Mouse (Mus musculus): ENCODE data around the gene Adamtsl4. TPM values are rescaled to one million over a fixed set of nuclear protein-coding genes. Genes with fewer than 3 reads are reported as not detected.

The Adamtsl4 gene
- polyA plus RNA-seq, 1 experiment, result 5.2 TPM

GRCm38 (mm10) chr3:95701085-95701484 is 13.4 kb upstream of the Adamtsl4 start:
- WGBS, result 85% methylated on average over 2 of the region's 2 CpGs
- no peak for DNase-seq

GRCm38 (mm10) chr3:95700233-95700681 is 12.5 kb upstream of the Adamtsl4 start:
- Histone ChIP-seq H3K4me1 (ENCODE audit: control insufficient read depth, insufficient read depth, low read length) (peaks cover 10% of the 10 kb centered on the region), H3K4me3 (ENCODE audit: insufficient read depth, low read depth, low read length) (no peak overlapping the region), H3K27me3 (replicated peaks; ENCODE audit: control insufficient read depth, insufficient read depth, low read length) (no peaks in the 10 kb centered on the region), H3K36me3 (ENCODE audit: control insufficient read depth, insufficient read depth, low read length) (no peaks in the 10 kb centered on the region), H3K27ac (ENCODE audit: insufficient read depth, low read depth, low read length) (no peak overlapping the region)
- 64% methylated on average over 6 of the region's 6 CpGs for WGBS
- TF ChIP-seq POLR2A (IDR thresholded peaks at IDR 0.05; ENCODE audit: low read depth, low read length) (no peak), CTCF (conservative IDR thresholded peaks at IDR 0.05; ENCODE audit: insufficient read depth, insufficient read length, low read depth, low read length) (no peak)
- no peak for DNase-seq

More at GRCm38 (mm10) chr3:95701085-95701484, 13.4 kb upstream of the Adamtsl4 start:
- Histone ChIP-seq H3K4me1 (ENCODE audit: control insufficient read depth, insufficient read depth, low read length) (peaks cover 10% of the 10 kb centered on the region), H3K36me3 (ENCODE audit: control insufficient read depth, insufficient read depth, low read length) (no peaks in the 10 kb centered on the region), H3K27me3 (replicated peaks; ENCODE audit: control insufficient read depth, insufficient read depth, low read length) (no peaks in the 10 kb centered on the region), H3K4me3 (ENCODE audit: insufficient read depth, low read depth, low read length) (no peak overlapping the region), H3K27ac (ENCODE audit: insufficient read depth, low read depth, low read length) (no peak overlapping the region)
- TF ChIP-seq POLR2A (IDR thresholded peaks at IDR 0.05; ENCODE audit: low read depth, low read length), result no peak
- no peak for TF ChIP-seq CTCF (conservative IDR thresholded peaks at IDR 0.05; ENCODE audit: insufficient read depth, insufficient read length, low read depth, low read length)

GRCm38 (mm10) chr3:95698286-95698685 is 10.6 kb upstream of the Adamtsl4 start:
- no peak for DNase-seq
- no peak overlapping the region for H3K27ac ChIP-seq (ENCODE audit: insufficient read depth, low read depth, low read length)
- TF ChIP-seq POLR2A (IDR thresholded peaks at IDR 0.05; ENCODE audit: low read depth, low read length), result no peak
- TF ChIP-seq CTCF (conservative IDR thresholded peaks at IDR 0.05; ENCODE audit: insufficient read depth, insufficient read length, low read depth, low read length), result no peak
- 95% methylated on average over 4 of the region's 4 CpGs for WGBS
- H3K36me3 ChIP-seq (ENCODE audit: control insufficient read depth, insufficient read depth, low read length), result no peaks in the 10 kb centered on the region
- peaks cover 19% of the 10 kb centered on the region for H3K4me1 ChIP-seq (ENCODE audit: control insufficient read depth, insufficient read depth, low read length)
- H3K4me3 ChIP-seq (ENCODE audit: insufficient read depth, low read depth, low read length), result no peak overlapping the region
- no peaks in the 10 kb centered on the region for H3K27me3 ChIP-seq (replicated peaks; ENCODE audit: control insufficient read depth, insufficient read depth, low read length)

GRCm38 (mm10) chr3:95696360-95696759 is 8.6 kb upstream of the Adamtsl4 start:
- no peaks in the 10 kb centered on the region for H3K36me3 ChIP-seq (ENCODE audit: control insufficient read depth, insufficient read depth, low read length)
- DNase-seq, result peak; percentile 76
- WGBS, result 43% methylated on average over 7 of the region's 7 CpGs
- peaks cover 13% of the 10 kb centered on the region; the same call in 1 of the 2 replicates for H3K4me1 ChIP-seq (ENCODE audit: control insufficient read depth, insufficient read depth, low read length)
- no peak overlapping the region for H3K4me3 ChIP-seq (ENCODE audit: insufficient read depth, low read depth, low read length)
- no peak for TF ChIP-seq CTCF (conservative IDR thresholded peaks at IDR 0.05; ENCODE audit: insufficient read depth, insufficient read length, low read depth, low read length)
- no peak for TF ChIP-seq POLR2A (IDR thresholded peaks at IDR 0.05; ENCODE audit: low read depth, low read length)
- H3K27me3 ChIP-seq (replicated peaks; ENCODE audit: control insufficient read depth, insufficient read depth, low read length), result no peaks in the 10 kb centered on the region
- H3K27ac ChIP-seq (ENCODE audit: insufficient read depth, low read depth, low read length), result no peak overlapping the region; the same call in 1 of the 2 replicates

GRCm38 (mm10) chr3:95695796-95696195 is 8.1 kb upstream of the Adamtsl4 start:
- H3K4me3 ChIP-seq (ENCODE audit: insufficient read depth, low read depth, low read length), result no peak overlapping the region
- H3K36me3 ChIP-seq (ENCODE audit: control insufficient read depth, insufficient read depth, low read length), result no peaks in the 10 kb centered on the region
- H3K27me3 ChIP-seq (replicated peaks; ENCODE audit: control insufficient read depth, insufficient read depth, low read length), result no peaks in the 10 kb centered on the region
- no peak for DNase-seq
- H3K27ac ChIP-seq (ENCODE audit: insufficient read depth, low read depth, low read length), result no peak overlapping the region
- TF ChIP-seq POLR2A (IDR thresholded peaks at IDR 0.05; ENCODE audit: low read depth, low read length), result no peak
- no peak for TF ChIP-seq CTCF (conservative IDR thresholded peaks at IDR 0.05; ENCODE audit: insufficient read depth, insufficient read length, low read depth, low read length)
- peaks cover 13% of the 10 kb centered on the region; the same call in 1 of the 2 replicates for H3K4me1 ChIP-seq (ENCODE audit: control insufficient read depth, insufficient read depth, low read length)
- WGBS, result 66% methylated on average over 3 of the region's 3 CpGs

GRCm38 (mm10) chr3:95694808-95695703 is 7.3 kb upstream of the Adamtsl4 start:
- H3K36me3 ChIP-seq (ENCODE audit: control insufficient read depth, insufficient read depth, low read length), result no peaks in the 10 kb centered on the region
- H3K27ac ChIP-seq (ENCODE audit: insufficient read depth, low read depth, low read length), result no peak overlapping the region
- H3K4me3 ChIP-seq (ENCODE audit: insufficient read depth, low read depth, low read length), result no peak overlapping the region
- no peak for DNase-seq
- TF ChIP-seq POLR2A (IDR thresholded peaks at IDR 0.05; ENCODE audit: low read depth, low read length) (no peak), CTCF (conservative IDR thresholded peaks at IDR 0.05; ENCODE audit: insufficient read depth, insufficient read length, low read depth, low read length) (no peak)
- 89% methylated on average over 11 of the region's 11 CpGs for WGBS
- no peaks in the 10 kb centered on the region for H3K27me3 ChIP-seq (replicated peaks; ENCODE audit: control insufficient read depth, insufficient read depth, low read length)
- peaks cover 13% of the 10 kb centered on the region; the same call in 1 of the 2 replicates for H3K4me1 ChIP-seq (ENCODE audit: control insufficient read depth, insufficient read depth, low read length)
